Mouse (Mus musculus) layer of hippocampus, postnatal 36 days (tissue): ENCODE measurements at regions not wholly inside any gene's neighbourhood (a gene's known extent, or its start where the extent isn't known, plus 50 kb on each side); places are given as distances from the start of the nearest gene placed in this dataset.

Experiments
- DNase-seq, 2 experiments: peaks; one replicate each; pipeline ENCODE4 v3.0.0; 2022

DNA sequence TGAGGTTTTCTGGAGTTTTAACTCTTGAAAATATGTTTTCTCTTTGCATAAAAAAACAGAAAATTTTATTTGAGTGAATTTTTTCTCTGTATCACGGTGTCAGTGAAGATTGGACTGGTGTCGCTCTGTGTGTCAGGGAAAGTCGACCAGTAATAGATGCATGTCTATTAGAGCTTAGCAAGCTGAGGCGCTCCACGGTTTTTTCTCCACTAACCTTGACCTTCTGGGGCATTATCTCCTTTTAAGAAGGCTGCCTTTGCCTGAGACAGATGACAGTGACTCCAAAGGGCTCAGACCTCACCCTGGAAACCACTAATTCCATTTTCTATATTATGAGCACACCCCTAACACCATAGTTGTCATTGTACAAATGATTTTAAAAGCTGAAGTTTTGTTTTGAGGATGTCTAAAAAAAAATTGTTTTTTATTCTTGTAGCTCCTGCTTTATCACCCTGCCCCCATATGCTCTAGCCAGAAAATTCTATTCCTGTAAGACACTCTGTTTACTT is 561.8 kb downstream of the Gm43517 start:
- DNase-seq = no peak

DNA sequence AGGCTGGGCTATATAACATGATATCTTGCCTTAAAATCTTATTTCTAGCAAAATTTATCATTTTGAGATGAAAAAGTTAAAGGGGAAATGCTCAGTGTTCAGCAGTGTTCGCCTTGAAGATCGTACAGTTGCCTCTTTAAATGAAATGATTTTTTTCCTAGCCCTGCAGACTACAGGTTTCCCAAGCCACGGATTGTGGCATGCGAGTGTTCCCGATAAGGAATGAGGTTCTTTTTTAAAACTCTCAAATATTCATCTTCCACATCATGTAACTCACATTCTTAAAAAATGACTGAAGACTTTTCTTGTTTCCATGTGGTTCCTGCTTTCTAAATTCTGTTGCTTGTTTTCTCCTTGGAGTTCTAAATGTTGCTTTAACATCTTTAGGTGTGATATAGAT is 566.0 kb downstream of the Gm43517 start:
- no peak for DNase-seq

DNA sequence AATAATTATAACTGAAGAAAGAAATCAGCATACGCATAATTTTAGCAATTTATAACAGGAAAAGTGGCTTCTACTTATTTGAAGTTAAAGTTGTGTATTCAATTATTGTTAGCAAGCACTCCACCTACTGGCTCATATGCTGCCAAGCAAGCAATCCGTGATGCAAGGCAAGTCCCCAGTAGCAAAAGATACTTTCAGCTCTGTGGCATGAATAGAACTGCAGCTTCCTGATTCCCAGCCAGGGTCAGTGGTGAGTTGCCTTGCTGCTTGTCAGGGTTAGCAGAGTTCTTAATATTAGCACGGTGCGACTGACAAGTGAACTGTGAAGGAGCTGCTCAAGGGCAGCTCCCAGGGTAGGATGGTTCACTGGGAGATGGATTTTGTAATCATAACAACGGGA is 566.8 kb downstream of the Gm43517 start:
- DNase-seq = peak; percentile 58 to 65

DNA sequence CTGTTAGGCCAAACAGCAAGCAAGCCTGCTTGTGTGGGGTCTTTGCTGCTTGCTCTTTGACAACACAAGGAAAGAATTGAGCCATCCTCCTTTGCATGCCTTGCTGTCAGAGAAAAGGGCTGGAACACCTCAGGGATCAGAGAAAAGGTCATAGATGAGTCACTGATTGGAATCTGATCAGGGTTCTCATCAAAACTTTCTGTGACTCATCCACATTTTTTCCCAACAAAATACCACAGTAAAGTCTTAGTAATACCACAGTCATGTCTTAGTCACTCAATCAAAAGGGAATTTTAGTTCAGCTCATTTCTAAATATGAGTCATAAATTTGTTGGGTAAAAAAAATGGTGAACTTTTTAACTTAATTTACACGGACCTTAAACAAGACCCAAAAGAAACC is 583.1 kb downstream of the Gm43517 start:
- DNase-seq = no peak

DNA sequence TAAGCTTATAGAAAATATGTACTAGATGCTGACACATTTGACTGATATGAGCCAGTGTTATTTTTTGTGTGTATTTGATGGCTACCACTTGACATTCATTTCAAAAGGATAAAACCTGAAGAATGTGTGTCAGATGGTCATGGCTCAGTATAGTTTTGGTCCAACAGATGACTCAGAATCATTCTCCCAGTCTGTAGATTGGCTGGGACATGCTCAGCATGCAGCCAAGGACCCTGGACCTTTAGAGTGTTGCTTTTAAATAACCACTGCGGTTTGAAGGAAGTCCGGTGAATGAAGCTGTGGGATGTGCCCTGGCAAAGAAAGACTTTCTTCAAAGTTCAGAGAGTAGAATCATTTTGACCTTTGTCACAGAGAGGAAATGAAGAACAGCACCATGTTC is 584.6 kb downstream of the Gm43517 start:
- no peak for DNase-seq

DNA sequence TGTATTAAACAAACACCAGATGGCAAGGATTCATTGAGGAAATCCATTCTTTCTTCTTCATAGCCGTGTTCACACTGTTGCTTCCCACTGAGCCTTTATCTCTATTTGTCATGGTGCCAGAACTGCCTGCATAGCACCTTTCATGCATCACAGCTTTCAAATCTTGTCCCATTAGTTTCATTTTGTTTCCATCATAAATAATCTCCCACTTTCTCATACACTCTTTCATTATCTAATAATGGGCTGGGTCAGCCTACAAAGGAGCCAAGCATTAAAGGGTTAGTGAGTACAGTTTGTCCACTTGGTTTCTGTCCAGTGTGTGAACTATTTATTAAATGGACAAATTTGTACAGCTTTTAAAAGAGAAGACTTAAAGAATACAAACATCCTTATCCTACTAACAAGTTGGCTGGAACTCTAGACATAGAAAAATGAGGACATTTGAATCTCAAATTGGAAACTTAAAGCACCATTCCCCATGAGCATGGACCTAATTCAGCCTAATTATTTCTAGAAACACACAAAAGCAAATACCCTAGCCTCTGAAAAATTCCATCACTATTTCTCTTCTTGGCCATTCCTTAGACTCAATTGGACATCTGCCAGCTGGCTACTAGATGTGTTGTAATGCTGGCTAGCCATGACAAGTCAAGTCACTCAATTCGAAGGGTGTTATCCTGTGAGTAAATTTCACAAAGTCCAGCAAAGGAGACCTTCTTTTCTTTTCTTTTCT is 589.8 kb downstream of the Gm43517 start:
- no peak for DNase-seq

DNA sequence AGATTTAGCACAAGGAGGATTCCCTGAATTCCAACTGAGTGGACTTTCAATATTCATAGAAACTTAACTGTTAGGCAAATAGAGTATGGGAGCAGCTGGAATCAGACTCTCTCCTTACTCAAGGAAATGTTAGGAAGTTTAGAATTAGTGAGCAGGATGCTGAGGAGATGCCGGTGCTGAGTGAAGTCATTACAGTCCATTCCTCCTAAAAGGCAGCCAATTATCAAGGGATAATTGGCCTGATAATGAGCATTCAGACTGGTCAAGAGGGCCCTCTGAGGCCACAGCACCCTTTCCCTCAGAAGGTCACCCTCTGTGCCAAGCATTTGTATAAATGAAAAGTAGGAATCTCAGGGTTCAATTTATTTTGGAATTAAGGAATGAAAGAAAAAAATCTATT is 590.6 kb downstream of the Gm43517 start:
- DNase-seq = no peak

DNA sequence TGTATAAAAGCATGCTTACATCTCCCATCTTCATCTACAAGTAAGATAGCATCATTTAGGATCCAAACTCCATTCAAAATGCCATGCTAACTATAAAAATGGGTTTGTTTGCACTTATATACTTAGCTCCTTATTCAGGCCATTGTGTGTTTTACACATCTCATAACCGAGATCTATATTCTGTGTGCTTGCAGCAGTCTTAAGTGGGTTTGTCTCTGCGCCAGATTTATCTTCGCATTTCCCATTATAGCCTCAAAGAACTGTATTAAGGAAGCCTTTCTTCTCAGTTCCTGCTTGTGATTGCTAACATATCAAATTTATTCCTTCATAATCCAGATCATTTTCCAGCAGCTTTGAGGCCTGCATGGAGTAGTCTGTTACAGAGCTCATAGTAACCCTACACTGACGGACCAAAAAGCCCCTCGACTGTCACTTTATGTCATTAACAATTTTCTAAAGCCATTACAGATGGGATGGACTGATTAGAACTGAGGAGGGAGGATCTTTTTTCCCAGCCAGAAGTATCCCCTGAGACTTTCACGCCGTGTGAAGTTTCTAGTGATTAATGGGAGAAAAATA is 607.6 kb downstream of the Gm43517 start:
- DNase-seq = no peak

DNA sequence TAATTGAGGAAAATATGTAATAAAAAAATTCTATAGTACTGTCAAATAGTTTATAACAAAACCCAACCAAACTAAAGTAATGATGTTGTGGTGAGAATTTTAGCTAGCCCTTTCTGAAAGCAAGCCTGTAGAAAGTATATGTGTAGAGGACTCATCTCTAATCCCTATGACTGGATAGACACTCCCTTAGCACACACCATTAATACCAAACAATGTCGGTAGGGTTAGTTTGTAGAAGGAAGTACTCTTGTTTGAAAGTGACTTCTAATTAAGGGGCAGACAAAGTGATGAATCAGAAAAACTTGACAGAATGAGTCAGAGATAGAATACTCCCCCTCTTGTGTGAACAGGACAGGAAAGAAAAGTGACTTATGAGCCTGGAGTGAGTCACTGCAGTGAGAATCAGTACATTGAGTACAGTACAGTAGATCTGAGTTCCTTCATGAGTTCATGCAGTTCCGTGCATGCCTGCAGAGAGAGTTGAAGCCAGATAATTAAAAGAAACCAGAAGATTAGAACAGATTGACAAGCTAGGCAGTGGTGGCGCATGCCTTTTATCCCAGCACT is 610.0 kb downstream of the Prkd1 start:
- no peak for DNase-seq

DNA sequence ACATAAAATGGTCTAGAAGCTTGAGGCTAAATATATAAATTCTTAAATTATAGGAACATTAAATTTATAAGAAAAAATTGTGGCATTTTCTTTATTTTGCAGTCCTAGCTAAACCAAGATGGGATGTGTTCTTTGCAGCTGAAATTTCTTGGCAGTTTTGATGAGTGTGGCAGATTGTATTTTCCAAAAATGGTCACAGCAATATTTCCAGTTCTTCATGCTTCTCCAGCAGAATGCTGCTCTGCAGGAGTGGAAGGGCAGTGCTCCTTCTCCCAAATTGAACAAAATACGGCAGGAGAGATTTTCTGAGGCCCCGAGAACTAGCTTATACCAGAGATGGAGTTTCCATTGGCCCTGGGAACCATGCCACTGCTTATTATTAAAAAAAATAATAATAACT is 587.6 kb downstream of the Prkd1 start:
- DNase-seq = no peak

DNA sequence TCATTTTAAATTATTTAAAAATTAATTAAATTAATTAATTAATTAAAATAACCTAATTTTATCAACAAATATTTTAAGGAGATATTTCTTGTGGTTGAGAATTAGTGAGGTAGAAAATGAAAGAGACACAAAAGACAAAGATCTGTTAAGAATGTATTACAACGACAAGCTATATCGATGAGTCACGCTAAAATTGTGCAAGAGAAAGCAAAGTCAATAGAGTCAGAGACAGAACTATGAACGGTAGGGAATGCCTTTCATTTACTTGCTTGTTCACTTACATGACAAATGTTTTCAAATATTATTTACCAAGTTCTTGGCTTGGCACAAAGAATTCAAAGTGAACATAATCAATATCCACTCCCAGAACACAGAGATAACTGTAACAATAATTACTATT is 582.5 kb downstream of the Prkd1 start:
- DNase-seq = no peak

DNA sequence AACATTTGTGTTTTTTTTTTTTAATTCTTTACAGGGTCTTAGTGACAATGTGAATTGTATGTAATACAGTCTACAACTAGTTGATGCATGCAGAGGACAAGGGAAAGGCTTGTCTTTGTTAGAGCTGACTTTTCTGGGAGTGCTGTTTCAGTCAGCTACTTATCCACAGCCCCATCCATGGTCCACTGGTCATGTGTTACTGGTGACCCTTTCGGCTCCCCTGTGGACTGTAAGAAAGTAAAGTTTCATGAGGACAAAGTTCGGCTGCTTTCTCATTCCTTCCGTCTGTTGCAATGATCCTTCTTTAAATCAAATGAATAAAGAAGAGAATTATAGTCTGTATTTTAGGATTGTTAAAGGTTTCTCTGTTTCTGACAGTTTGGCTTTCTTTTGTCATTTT is 577.1 kb downstream of the Prkd1 start:
- no peak for DNase-seq

DNA sequence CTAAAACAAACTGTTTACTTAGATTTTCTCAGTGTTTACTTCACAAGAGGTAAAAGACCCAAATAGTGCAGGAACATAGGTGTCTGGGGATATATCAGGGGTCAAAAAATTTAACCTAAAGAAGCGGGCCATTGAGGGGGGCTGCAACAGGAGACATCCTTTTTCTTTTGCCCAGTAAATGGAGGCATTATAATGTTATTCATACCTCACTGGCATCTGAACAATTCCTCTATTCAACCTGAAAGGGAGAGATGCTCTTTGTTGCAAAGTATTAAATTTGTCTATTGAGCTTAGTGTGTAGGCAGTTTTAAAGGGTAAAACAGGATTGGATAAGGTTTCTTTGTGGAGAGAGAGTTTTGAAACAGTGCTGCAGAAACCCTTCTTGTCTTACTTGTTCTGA is 576.5 kb downstream of the Prkd1 start:
- no peak for DNase-seq

DNA sequence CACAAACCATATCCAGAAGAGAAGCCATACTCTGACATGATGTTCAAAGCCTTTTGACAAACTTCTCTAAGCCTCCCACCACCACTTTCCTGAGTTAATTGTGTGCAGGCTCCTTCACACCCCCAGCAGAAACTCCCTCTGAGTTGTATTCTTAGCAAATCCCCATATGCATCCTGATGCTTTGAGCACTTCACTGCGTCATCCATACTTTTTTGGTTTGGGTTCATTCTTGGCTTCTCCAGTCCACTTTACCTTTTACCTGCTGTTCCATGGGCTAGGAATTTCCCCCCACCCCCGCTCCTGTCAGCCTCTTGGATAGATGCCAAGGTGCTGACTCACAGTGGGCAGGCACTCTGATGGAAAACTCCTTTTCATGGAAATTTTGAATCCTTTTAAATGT is 575.2 kb downstream of the Prkd1 start:
- DNase-seq = no peak

DNA sequence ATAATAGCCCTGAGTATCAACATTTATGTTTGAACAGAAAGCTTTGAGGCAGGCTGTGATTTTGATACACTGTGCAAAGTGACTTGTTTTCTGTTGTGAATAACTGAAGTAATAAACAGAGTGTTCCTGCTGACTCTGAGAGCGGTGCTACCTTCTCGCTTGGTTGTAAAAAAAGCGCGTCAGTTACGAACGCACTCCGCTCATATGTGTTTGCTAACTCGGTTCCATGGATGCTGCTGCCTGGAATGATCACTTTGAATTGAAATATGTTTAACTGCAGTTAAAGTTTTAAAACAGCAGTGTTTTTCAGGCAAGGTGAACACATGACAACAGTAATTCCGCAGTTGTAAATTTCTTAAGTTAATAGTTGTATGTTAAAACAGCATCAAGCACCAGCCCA is 567.7 kb downstream of the Prkd1 start:
- no peak for DNase-seq

DNA sequence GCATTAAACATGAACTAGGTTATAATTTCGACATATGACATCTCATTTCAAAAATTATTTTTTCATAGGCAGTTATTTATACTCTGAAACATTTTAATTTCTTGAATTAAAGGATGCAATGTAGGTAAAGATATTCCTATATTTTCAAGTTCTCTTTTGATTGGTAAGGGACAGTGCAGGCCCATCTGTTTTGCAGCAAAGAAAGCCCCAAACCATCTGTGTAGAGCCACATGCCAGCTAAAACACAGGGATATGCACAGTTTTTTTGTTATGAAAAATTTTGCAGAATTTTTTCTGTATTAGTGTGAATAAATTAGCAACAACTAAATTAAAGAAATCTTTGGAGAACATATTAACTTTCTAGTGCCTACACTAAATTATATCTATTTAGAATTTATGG is 567.3 kb downstream of the Prkd1 start:
- DNase-seq = peak; percentile 28 to 46

DNA sequence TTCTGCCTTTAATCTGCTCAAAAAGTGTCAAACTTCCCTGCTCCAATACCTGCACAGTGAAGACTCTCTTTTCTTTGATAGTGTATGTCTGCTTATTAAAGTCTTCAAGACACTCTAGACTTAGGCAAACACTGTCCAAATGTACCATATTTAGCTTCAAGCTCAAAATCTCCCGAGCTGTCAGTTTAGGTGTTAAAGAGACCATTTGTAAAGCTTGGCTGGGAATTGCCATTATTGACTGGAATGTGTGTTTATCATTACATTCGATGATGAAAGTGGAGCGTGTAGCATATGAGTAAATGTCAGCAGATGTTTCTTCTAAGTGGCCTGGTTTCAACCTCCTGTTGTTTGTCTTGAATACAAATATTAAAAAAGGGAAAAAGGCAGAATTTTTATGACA is 564.4 kb downstream of the Prkd1 start:
- DNase-seq = no peak

DNA sequence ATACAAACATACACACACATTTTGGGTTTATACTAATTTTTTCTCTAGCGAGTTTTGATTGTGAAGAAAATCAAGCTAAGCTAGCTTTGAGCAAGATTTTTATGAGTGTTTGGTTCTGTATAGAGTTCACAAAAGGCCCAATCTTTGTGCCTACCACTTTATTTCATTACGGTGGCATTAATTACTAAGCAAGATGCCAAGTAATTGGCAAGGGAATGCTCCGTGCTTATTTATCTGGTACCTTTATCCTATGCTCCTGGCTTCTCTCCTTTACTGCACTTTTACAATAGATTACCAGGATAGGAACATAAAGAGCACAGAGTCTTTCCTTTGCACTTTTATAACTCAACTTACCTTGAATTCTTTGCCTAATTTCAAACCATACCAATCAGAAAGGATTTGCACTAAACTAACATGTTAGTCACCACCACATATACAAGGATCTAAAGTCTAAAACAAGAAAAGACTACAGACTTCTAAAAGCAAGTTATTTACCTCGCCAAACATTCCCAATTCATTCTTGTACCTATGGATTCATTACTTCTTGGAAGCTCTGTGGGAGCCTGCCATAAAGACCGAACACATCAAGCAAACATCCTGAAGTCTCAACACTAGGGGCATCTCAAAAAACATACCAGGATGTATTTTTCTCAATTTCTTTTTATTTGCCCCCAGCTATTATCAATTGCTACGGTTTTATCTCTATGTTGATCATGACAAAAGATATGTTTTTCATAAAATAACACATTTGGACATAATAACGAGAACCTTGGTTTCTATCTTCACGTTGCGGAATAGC is 537.5 kb downstream of the Prkd1 start:
- DNase-seq = no peak

DNA sequence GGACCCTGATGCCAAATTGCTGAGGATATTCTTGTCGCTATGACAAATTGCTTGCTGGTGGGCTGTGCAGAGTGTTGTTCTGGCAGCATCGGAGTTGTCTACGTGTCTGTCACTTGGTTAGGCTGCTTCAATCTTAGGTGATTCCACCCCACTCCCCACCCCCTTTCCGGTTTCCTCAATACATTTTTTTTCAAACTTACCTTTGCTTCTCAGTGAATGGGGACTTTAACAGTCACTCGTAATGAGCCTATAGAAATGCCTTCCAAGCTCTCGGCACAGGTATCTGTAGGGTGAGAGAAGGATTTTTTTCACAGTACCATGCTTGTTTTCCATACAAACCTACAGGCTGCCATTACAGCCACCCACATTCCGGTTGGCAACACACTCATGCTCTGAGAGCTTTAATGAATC is 536.8 kb downstream of the Prkd1 start:
- DNase-seq = peak; percentile 51 to 59

DNA sequence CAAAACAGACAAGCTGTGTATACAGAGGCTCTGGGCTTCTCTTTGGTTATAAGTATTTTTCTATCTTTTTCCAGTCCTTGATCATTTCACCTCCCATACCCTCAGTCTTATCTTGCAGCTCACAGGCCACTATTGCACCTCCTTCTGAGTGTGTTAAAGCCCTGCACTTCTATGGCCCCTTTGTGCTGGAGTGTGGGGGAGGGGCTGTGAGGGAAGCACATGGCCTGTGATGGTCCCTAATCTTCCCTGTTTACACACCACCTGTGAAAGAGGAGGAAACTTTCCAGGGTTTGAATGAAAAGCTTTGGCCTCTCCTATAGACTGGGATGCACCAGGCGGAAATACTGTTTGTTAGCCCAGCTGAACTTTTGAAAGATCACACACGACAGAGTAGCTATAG is 533.0 kb downstream of the Prkd1 start:
- DNase-seq = no peak

DNA sequence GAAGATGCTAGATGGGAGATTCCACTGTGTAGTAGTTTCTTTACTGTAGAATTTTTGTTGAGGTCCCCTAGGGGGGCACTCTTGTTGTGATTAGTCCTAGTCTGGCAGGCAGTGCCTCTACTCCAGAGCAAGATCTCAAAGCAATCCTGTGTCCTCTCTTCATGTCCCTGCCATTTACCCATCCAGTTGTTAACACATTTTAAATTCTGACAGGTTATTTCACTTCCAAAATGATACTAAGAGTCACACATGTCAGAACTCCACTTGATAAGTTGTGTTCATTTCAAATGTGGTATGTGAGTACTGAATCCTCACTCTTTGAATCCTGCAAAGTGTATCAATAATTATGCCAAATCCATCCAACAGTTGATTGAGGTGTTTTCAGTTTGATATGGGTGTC is 530.6 kb downstream of the Prkd1 start:
- DNase-seq = no peak

DNA sequence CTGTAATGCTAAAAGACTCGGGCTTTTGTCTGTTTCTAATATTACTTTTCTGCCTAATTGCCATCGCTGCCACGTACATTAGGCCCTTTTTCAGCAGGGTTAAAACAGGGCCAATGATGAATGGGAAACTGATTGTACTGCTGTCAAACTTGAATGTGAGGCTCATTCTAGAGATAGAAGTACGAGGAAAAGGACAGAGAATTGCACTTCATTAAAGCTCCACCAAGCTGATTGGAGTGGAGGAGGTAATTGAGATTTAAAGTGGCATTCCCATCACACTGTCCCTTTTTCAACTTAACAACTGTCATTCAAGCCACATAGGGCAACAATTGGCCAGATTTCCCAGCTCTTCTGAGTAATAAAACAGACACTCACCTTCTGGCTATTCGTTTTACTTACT is 526.8 kb downstream of the Prkd1 start:
- DNase-seq = no peak

DNA sequence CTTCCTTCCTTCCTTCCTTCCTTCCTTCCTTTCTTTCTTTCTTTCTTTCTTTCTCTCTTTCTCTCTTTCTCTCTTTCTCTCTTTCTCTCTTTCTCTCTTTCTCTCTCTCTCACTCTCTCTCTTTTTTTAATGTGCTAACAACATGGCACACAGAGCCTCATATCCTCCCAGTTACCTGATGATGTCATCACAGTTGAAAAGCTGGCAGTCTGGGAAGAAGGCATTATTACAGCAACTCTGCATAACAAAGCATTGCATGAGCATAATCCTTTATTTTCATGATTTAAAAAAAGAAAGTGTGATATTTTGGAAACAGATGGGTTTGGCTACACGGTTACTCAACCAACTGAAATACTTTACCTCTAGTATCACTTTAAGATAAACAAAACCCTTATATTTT is 525.9 kb downstream of the Prkd1 start:
- DNase-seq = no peak
